Mouse (Mus musculus): ENCODE measurements around the gene Rad51c. TPM values are rescaled to one million over a fixed set of nuclear protein-coding genes. Genes with fewer than 3 reads are reported as not detected.
"Not testable (repeated sequence)": the region's sequence is repeated elsewhere in the genome, so short reads cannot be mapped to it uniquely, and the experiment has no call there.

Rad51c gene
- polyA plus RNA-seq, 1 experiment from 2014 or later = 5.3 TPM

- not testable (repeated sequence) for H3K27ac ChIP-seq (ENCODE audit: low read length); H3K36me3 ChIP-seq (ENCODE audit: control insufficient read depth, insufficient read depth, low read length); H3K9ac ChIP-seq (ENCODE audit: low read depth, low read length); H3K27me3 ChIP-seq (replicated peaks; ENCODE audit: control insufficient read depth, insufficient read depth, low read length); H3K4me3 ChIP-seq (ENCODE audit: low read length); H3K4me2 ChIP-seq (ENCODE audit: low read depth, low read length); H3K9me3 ChIP-seq (ENCODE audit: control insufficient read depth, low read length); H3K4me1 ChIP-seq (ENCODE audit: control insufficient read depth, insufficient read depth, low read length); ATAC-seq
- WGBS = 88% methylated on average over 2 of the region's 2 CpGs
Observed at GRCm38 (mm10) chr11:87435107-87435506, 30.4 kb upstream of the Rad51c start.

DNA sequence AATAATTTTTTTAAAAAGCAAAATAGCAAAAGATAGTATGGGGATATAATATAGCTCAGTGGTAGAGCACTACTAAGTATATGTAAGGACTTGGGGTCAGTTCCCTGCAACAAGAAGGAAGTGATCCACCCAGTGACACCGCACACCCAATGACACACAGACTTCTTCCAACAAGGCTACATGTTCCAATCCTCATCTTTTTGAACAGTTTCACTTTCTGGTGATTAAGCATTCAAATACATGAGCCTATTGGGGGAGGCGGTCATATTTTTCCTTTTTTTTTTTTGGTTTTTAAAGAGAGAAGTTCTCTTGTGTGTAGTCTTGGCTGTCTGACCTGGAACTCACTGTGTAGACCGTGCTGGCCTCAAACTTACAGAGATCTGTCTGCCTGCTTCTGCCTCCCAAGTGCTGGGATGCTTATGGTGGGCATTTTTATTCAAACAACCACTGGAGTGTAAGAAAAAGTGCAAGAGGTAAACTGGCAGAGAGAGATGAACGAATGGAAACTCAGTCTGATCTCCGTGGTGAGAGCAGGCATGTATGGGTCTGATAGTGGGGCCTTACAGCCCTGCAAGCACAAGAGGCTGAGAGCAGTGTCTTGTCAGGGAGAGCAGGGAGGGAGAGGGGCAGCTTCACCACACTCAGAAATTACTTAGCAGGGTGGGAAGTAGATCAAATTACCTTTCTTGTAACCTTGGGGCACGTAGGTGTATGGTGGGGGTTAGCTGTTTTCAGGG is 28.3 kb upstream of the Rad51c start:
- no peak overlapping the region for H3K27ac ChIP-seq (ENCODE audit: low read length)
- no peak overlapping the region for H3K4me3 ChIP-seq (ENCODE audit: low read length)
- no peak for ATAC-seq
- H3K4me2 ChIP-seq (ENCODE audit: low read depth, low read length) = no peak overlapping the region
- H3K9ac ChIP-seq (ENCODE audit: low read depth, low read length) = no peak overlapping the region
- no peaks in the 10 kb centered on the region for H3K36me3 ChIP-seq (ENCODE audit: control insufficient read depth, insufficient read depth, low read length)
- no peaks in the 10 kb centered on the region for H3K9me3 ChIP-seq (ENCODE audit: control insufficient read depth, low read length)
- 55% methylated on average over 6 of the region's 6 CpGs for WGBS
- no peaks in the 10 kb centered on the region for H3K27me3 ChIP-seq (replicated peaks; ENCODE audit: control insufficient read depth, insufficient read depth, low read length)
- H3K4me1 ChIP-seq (ENCODE audit: control insufficient read depth, insufficient read depth, low read length) = no peaks in the 10 kb centered on the region

DNA sequence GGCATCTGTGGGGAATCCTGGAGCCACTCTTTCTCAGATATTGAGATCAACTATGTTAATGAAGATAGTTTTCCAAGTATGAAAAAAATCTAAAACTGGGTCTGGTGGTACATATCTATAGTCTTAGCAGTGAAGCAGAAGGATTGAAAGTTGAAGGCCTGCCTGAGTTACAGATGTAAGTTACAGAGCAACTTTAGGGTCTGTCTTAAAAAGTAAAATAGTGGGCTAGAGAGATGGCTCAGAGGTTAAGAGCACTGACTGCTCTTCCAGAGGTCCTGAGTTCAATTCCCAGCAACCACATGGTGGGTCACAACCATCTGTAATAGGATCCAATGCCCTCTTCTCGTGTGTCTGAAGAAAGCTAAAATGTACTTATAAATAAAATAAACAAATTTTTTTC is 27.7 kb upstream of the Rad51c start:
- no peaks in the 10 kb centered on the region for H3K9me3 ChIP-seq (ENCODE audit: control insufficient read depth, low read length)
- no peaks in the 10 kb centered on the region for H3K36me3 ChIP-seq (ENCODE audit: control insufficient read depth, insufficient read depth, low read length)
- no peak overlapping the region for H3K27ac ChIP-seq (ENCODE audit: low read length)
- no peaks in the 10 kb centered on the region for H3K27me3 ChIP-seq (replicated peaks; ENCODE audit: control insufficient read depth, insufficient read depth, low read length)
- 79% methylated on average over 1 of the region's 1 CpGs for whole genome bisulfite sequencing
- no peaks in the 10 kb centered on the region for H3K4me1 ChIP-seq (ENCODE audit: control insufficient read depth, insufficient read depth, low read length)
- H3K4me3 ChIP-seq (ENCODE audit: low read length) = no peak overlapping the region
- no peak overlapping the region for H3K4me2 ChIP-seq (ENCODE audit: low read depth, low read length)
- H3K9ac ChIP-seq (ENCODE audit: low read depth, low read length) = no peak overlapping the region
- no peak for ATAC-seq

GRCm38 (mm10) chr11:87431813-87432212 is 27.1 kb upstream of the Rad51c start:
- H3K36me3 ChIP-seq (ENCODE audit: control insufficient read depth, insufficient read depth, low read length); H3K27ac ChIP-seq (ENCODE audit: low read length); H3K9ac ChIP-seq (ENCODE audit: low read depth, low read length); ATAC-seq; H3K4me2 ChIP-seq (ENCODE audit: low read depth, low read length); H3K27me3 ChIP-seq (replicated peaks; ENCODE audit: control insufficient read depth, insufficient read depth, low read length); H3K4me3 ChIP-seq (ENCODE audit: low read length); H3K9me3 ChIP-seq (ENCODE audit: control insufficient read depth, low read length); H3K4me1 ChIP-seq (ENCODE audit: control insufficient read depth, insufficient read depth, low read length): not testable (repeated sequence)
- 90% methylated on average over 8 of the region's 8 CpGs for WGBS

- ATAC-seq = no peak
- H3K27me3 ChIP-seq (replicated peaks; ENCODE audit: control insufficient read depth, insufficient read depth, low read length) = no peaks in the 10 kb centered on the region
- no peaks in the 10 kb centered on the region for H3K4me1 ChIP-seq (ENCODE audit: control insufficient read depth, insufficient read depth, low read length)
- no peaks in the 10 kb centered on the region for H3K36me3 ChIP-seq (ENCODE audit: control insufficient read depth, insufficient read depth, low read length)
- no peaks in the 10 kb centered on the region for H3K9me3 ChIP-seq (ENCODE audit: control insufficient read depth, low read length)
- no peak overlapping the region for H3K4me2 ChIP-seq (ENCODE audit: low read depth, low read length)
- no peak overlapping the region for H3K9ac ChIP-seq (ENCODE audit: low read depth, low read length)
- no peak overlapping the region for H3K27ac ChIP-seq (ENCODE audit: low read length)
- WGBS = 76% methylated on average over 2 of the region's 2 CpGs
- no peak overlapping the region for H3K4me3 ChIP-seq (ENCODE audit: low read length)
Observed at GRCm38 (mm10) chr11:87430374-87430773, 25.6 kb upstream of the Rad51c start.

- no peaks in the 10 kb centered on the region for H3K4me1 ChIP-seq (ENCODE audit: control insufficient read depth, insufficient read depth, low read length)
- H3K27me3 ChIP-seq (replicated peaks; ENCODE audit: control insufficient read depth, insufficient read depth, low read length) = no peaks in the 10 kb centered on the region
- no peaks in the 10 kb centered on the region for H3K9me3 ChIP-seq (ENCODE audit: control insufficient read depth, low read length)
- H3K27ac ChIP-seq (ENCODE audit: low read length) = no peak overlapping the region
- H3K36me3 ChIP-seq (ENCODE audit: control insufficient read depth, insufficient read depth, low read length) = no peaks in the 10 kb centered on the region
- 80% methylated on average over 4 of the region's 4 CpGs for WGBS
- H3K4me2 ChIP-seq (ENCODE audit: low read depth, low read length) = no peak overlapping the region
- no peak overlapping the region for H3K4me3 ChIP-seq (ENCODE audit: low read length)
- ATAC-seq = no peak
- 0 out of 2 replicates have a peak overlapping the region, but pooled peaks have one; percentile 17 for H3K9ac ChIP-seq (ENCODE audit: low read depth, low read length)
Observed at GRCm38 (mm10) chr11:87429363-87429762, 24.6 kb upstream of the Rad51c start.

GRCm38 (mm10) chr11:87428051-87428673 is 23.4 kb upstream of the Rad51c start:
- no peaks in the 10 kb centered on the region for H3K36me3 ChIP-seq (ENCODE audit: control insufficient read depth, insufficient read depth, low read length)
- H3K4me1 ChIP-seq (ENCODE audit: control insufficient read depth, insufficient read depth, low read length) = no peaks in the 10 kb centered on the region
- H3K27ac ChIP-seq (ENCODE audit: low read length) = no peak overlapping the region
- no peak overlapping the region for H3K4me2 ChIP-seq (ENCODE audit: low read depth, low read length)
- no peaks in the 10 kb centered on the region for H3K27me3 ChIP-seq (replicated peaks; ENCODE audit: control insufficient read depth, insufficient read depth, low read length)
- no peak overlapping the region for H3K9ac ChIP-seq (ENCODE audit: low read depth, low read length)
- WGBS = 52% methylated on average over 2 of the region's 2 CpGs
- no peak for ATAC-seq
- H3K4me3 ChIP-seq (ENCODE audit: low read length) = no peak overlapping the region
- no peaks in the 10 kb centered on the region for H3K9me3 ChIP-seq (ENCODE audit: control insufficient read depth, low read length)

GRCm38 (mm10) chr11:87427273-87428050 is 22.7 kb upstream of the Rad51c start:
- no peaks in the 10 kb centered on the region for H3K36me3 ChIP-seq (ENCODE audit: control insufficient read depth, insufficient read depth, low read length)
- 36% methylated on average over 1 of the region's 1 CpGs for WGBS

DNA sequence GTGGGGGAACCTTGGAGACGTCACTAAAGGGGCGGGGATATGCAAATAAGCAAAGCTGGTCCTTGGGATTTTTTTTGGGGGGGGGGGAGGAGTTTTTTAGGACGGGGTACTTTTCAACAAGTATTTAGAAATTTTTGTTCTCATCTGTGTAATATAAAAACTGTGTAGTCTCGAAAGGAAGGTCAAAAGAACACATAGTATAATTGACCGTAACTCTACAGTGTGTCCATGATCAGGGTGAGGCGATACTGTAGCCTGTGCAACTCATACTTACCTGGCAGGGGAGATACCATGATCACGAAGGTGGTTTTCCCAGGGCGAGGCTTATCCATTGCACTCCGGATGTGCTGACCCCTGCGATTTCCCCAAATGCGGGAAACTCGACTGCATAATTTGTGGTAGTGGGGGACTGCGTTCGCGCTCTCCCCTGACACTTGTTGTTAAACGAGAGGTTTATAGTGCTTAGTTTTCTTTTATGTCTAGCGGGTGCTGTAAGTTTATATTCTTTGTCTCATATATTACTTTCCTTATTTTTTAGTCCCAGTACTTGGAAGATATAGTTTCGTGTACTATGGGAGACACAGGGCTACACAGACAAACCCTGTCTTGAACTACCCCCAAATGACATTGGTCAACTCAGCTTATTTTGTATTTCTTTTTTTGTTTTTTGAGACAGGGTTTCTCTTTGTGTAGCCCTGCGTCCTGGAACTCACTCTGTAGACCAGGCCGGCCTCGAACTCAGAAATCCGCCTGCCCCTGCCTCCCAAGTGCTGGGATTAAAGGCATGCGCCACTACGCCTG is 21.9 kb upstream of the Rad51c start:
- not testable (repeated sequence) for H3K36me3 ChIP-seq (ENCODE audit: control insufficient read depth, insufficient read depth, low read length); H3K27me3 ChIP-seq (replicated peaks; ENCODE audit: control insufficient read depth, insufficient read depth, low read length); H3K4me1 ChIP-seq (ENCODE audit: control insufficient read depth, insufficient read depth, low read length); H3K9me3 ChIP-seq (ENCODE audit: control insufficient read depth, low read length)
- peak; percentile 90 for ATAC-seq
- Histone ChIP-seq H3K4me3 (ENCODE audit: low read length) (peak overlapping the region; percentile 41), H3K9ac (ENCODE audit: low read depth, low read length) (peak overlapping the region; percentile 53), H3K27ac (ENCODE audit: low read length) (peak overlapping the region; percentile 26), H3K4me2 (ENCODE audit: low read depth, low read length) (peak overlapping the region; percentile 39)
- under 1% methylated on average over 24 of the region's 24 CpGs for WGBS

More at GRCm38 (mm10) chr11:87427273-87428050, 22.7 kb upstream of the Rad51c start:
- Histone ChIP-seq H3K9me3 (ENCODE audit: control insufficient read depth, low read length) (no peaks in the 10 kb centered on the region), H3K9ac (ENCODE audit: low read depth, low read length) (no peak overlapping the region), H3K27me3 (replicated peaks; ENCODE audit: control insufficient read depth, insufficient read depth, low read length) (no peaks in the 10 kb centered on the region), H3K4me1 (ENCODE audit: control insufficient read depth, insufficient read depth, low read length) (no peaks in the 10 kb centered on the region), H3K27ac (ENCODE audit: low read length) (peak overlapping the region; percentile 26), H3K4me2 (ENCODE audit: low read depth, low read length) (no peak overlapping the region), H3K4me3 (ENCODE audit: low read length) (no peak overlapping the region)
- no peak for ATAC-seq
